Mouse (Mus musculus) left cerebral cortex, postnatal 10 days (tissue): ENCODE measurements around the gene Smim26. TPM values are rescaled to one million over a fixed set of nuclear protein-coding genes. Genes with fewer than 3 reads are reported as not detected.
"Not testable (repeated sequence)": the region's sequence is repeated elsewhere in the genome, so short reads cannot be mapped to it uniquely, and the experiment has no call there.

Experiments used
- DNase-seq, 2 experiments: peaks; one replicate each; pipeline ENCODE4 v3.0.0; 2021 to 2022; ENCODE audit warnings: low spot score in 2 of 2, mixed read lengths in 1 of 2; ENCODE audit errors: extremely low spot score in 1 of 2
- intact Hi-C: fragments of 180-260 bp; cut with DNase I; formaldehyde crosslinking; loops from one replicate; pipeline ENCODE4 v1.15.1; 2025
- total RNA-seq, 2 experiments: library from RNA; stranded (reverse); gene quantifications; 2 replicates each; pipeline ENCODE4 v1.2.3; 2021

Smim26 gene
- 10 to 100 TPM; 41.9 to 51.2 TPM for total RNA-seq

DNA sequence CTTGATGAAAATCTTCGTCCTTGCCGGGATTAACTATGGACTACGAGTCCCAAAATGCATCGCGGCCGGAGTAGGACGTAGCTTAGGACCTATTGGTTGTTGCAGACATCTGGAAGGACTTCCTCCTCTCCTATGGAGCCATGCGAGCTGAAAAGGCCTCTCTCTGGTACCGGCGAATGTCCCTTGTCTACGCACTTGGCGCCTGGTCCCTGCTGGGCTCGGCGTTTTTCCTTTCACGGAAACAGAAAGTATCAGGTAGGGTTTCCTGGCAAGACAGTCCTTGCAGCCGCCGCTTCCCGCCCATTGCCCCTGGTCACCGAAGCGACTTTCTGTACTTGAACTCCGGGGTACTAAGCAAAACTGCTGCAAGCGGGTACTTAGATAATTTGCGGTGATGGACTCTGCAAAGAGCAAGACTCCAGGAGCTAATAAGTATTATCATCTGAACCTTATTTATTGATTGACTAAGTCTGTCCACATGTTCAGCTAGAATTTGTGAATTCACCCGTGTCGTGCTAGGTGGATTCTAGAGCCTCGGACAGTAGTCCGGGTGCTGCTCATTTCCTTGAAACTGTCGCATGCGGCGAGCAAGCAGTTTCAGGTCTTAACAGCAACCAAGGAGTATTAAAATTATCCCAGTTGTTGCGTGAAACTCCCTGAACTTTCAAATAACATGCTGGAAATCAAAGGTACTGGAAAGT, at the start of gene Smim26:
Gene Smim26 (plus strand): TSS at position 104 of the 701 bp plus-strand sequence.
- peak; percentile 80 to 83 for DNase-seq
- intact Hi-C loops: no loop called here

DNA sequence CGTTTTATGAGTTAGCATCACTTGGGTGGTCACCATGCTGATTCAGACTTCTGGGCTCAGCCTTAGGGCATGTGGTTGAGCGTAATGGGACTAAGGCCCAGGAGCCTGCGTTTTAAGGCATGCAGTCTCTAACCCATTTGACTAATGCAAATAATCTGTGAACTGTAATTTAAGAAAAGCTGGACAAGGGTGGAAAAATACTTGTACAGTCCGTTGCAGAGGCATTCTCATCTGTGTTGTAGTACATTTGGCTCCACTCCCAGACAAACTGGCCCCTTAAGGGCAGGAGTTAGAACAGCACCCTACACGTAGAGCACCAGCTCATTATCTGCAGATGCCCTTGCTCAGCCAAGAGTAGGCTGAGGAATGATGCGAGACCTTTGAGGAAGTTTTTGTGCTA, 49.2 kb upstream of the Smim26 start:
- intact Hi-C loops: no loop called here

DNA sequence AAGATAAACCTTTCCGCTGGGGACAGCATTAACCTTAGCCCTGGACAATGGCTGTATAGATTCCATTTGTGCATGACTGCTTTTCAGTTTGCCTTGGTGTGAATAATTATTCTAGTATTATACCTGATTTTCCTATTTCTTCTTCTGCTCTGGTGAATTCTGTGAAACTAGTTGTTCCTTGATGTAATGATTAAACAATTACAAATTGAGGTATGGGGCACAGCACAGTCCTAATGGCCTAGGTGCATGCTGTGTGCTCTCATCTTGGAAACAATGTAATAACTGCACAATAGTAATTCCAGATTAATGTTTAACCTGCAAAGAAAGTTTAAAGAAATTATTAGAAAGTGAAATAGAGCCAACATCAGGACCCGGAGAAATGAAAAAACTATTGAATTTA, 48.8 kb upstream of the Smim26 start:
- no peak for DNase-seq
- intact Hi-C loops: no loop called here

More for the DNA sequence above, 49.2 kb upstream of the Smim26 start:
- no peak for DNase-seq

DNA sequence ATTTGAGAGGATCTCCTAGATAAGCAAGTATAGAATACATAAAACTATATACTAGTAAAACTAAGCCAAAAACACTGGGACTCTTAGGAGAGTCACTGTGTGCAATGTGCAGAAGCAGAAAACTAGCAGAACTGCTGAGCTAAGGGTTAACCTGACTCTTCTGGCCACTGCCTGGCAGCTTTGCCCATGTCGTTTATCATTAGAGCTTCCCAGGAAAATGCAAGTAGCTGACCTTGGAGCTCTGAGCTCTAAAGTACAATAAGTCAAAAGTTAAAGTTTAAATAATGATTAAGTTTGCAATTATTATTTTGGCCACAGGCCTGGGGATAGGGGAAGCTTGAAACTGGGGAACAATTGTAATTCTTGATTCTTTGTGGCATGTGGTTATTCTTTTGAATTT, 48.4 kb upstream of the Smim26 start:
- no peak for DNase-seq
- intact Hi-C loops: no loop called here

DNA sequence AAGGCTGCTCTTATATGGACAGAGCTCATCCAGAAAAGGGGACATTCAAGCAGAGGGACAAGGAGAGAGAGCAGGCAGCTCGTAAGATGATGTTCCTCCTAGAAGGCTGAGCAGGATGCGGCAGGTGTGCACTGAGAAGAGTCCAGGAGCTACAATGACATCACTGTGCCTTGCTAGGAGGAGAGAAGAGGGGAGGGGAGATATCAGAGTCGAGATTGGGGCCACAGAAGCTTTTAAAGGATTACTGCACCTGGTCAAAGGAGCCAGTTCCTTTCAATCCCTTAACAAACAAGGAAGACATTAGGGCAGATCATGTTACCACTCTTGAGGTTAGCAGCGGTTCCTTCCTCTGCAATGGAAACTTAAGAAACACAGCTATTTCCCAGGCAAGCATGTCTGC, 46.3 kb upstream of the Smim26 start:
- DNase-seq: no peak
- intact Hi-C loops: no loop called here

DNA sequence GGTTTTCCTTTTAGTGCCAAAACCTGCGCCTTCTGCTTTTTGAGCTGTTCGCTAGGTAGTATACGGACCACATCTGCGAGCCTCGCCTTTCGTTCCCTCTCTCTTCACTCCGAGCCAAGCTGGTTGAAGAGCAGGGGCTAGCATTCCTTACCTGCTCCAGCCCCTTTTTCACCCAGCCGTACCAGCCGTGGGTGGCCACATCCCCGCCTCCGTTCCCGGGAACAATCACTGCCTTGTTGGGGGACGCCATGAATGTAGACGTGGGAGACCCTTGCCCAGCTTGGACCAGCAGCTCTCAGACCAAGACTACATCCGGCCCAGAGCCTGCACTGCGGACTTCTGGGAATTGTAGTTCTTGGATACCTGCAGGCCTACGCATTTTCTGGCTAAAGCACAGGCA, 43.3 kb upstream of the Smim26 start, which contains the start of gene Rbbp9:
Gene Rbbp9 (minus strand): TSS at position 341 of the 400 bp plus-strand sequence.
- DNase-seq: peak; percentile 66 to 77
- intact Hi-C loops: no loop called here

DNA sequence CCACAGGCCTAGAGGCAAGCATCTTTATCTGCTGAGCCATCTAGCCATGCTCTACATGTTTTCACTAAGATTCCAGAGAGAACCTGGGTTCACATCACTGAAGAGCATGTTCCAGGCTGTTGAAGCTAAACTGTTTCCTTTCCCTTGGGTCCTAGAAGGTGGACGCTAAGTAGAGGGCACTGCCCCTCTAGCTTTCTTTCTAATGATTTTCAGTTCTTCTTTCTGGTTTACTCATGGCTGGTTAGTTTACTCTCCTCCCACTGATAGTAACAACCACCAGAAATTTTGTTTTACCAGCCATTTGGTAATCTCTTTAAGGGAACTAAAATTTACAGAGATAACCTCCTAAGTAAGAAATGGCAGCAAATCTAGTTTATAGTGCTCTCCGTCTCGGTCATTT, 39.9 kb upstream of the Smim26 start:
- intact Hi-C loops: no loop called here
- no peak for DNase-seq

DNA sequence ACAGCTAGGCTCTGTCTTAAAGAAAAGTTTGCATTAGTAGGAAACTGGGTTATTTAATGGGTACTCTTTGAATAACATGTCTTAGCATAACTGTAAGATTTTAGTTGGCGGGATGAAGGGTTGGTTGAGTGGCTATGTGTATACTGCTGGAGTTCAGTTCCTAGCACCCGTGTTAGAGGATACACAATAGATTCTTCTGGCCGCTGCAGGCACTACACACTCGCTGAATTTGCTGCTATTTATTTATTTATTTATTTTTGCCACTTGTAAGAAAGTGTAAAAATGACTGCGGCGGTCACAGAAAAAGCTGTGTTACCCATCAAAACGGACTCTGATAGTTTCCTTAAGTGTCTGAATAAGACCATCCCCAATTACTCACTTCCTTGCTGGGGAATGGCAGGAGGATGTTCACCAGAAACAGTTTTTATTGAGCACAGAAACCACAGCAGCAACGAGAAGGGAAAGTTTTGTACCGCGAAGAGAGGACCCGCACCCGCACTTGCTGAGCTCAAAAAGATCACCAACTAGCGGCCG, 38.5 kb upstream of the Smim26 start:
- intact Hi-C loops: no loop called here
- DNase-seq: no peak

DNA sequence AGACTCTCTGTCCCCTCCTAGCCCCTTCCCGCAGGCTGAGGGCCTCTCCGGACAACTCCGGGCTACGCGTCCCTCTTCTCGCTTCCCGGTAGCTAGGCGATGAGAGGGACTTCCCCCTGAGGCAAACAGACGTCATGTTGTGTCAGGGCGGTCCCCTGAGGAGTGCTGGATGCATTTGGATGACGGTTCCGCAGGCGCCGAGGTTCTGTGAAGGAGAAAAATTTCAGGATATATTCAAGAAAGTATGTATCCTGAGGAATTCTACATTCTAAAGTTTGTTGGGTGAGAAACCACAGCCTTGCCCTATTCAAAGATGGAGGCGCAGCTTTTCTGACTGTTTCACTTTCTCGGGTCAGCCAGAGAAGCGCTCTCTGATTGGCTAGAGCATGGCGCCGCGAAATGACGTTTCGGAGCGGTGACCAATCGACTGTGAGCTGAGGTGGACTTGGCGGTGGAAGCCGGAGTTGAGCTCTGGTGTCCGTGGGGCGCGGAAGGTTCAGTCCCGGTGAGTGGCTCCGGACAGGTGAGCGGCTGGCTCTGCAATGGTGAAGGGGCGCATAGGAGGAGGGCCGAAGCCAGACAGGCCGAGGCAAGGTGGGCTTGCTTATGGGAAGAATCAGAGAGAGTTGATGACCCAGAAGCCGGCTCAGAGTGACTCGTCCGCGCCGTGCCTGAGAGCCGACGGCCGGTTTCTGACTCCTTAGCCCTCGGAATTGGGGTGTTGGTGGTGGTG, 37.9 kb upstream of the Smim26 start, which contains the start of gene Sec23b:
Gene Sec23b (plus strand): TSS at position 410 of the 733 bp plus-strand sequence.
- intact Hi-C loops: no loop called here

DNA sequence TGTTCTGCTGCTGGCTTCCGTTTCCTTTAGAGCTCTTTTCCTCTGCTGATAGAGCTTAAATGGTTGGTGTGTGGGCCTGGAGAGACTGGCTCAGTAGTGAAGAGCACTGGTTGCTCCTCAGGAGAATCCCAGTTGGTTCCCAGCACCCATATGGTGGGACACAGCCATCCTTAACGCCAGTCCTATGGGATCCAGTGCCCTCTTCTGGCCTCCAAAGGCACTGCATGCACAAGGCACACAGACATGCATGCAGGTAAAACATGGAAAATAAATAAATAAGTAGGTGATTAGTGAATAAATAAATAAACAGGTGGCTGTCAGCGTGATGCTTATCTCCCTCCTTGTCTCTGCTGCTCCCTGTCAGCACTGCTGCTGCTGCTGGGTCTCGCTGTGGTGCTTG, 5.1 kb upstream of the Smim26 start:
- DNase-seq: no peak
- intact Hi-C loops: no loop called here

More for the DNA sequence above, 37.9 kb upstream of the Smim26 start, which contains the start of gene Sec23b:
- peak; percentile 96 to 98 for DNase-seq

DNA sequence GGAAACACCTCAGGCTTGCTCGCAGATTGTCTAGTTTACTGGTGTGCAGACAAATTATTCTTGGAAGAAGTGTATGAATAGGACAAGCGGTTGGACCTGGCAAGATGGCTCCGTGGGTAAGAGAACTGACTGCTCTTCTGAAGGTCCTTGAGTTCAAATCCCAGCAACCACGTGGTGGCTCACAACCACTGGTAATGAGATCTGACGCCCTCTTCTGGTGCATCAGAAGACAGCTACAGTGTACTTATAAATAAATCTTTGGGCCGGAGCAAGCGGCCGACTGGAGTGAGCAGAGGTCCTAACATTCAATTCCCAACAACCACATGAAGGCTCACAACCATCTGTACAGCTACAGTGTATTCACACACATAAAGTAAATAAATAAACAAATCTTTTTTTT, 818 bp upstream of the Smim26 start:
- intact Hi-C loops, DNase-seq: not testable (repeated sequence)

DNA sequence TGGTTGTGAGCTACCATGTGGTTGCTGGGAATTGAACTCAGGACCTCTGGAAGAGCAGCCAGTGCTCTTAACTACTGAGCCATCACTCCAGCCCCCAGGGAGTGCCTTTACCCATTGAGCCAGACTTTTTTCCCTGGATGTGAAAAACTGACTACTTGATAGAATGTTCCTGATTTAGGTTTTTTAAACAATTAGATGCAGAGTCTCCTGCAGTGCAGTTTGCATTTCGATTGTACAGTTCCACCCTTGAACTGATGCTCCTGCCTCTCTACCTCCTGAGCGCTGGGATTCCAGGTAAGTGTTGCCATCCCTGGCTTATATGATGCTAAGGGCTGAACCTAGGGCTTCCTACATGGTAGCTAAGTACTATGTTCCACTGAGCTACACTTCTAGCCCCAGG, 4.2 kb downstream of the Smim26 start:
- intact Hi-C loops: no loop called here
- no peak for DNase-seq

DNA sequence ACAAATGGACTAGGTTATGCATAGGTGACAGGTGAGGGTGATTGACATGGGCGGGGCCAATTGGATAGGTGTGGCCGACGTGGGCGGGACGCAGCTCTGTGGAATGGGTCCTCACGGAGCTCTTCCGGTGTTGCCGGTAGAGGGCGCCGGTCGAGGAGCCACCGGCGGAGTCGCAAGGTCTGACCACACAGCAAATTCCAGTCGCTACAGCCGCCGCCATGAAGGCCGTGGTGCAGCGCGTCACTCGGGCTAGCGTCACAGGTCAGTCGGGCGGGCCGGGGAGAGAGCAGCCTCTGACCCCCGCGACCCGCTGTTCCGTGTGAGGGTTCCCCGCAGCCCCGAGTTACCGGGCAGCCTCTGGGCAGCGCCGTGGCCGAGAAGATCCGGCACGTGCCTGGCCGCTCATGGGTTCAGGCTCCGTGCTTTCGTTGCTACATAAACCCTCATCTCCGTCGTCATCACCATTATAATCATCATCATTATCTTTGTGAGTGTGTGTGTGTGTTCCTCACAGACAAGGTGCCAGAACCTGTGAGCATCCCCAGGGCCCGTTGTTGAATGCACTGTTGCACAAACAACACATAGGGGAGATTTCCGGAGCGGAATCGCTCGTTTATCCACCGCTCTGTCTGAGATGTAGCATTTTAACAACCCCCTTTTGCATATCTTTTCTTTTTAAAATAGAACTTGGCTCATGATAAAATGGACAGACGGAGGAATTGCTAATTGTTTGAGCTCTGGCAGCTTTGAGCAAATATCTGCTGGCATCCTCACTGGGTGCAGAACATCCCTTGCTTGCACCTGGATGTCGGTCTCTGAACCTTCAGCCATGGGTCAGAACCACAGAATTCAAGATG, 6.2 kb downstream of the Smim26 start, which contains the start of gene Dtd1:
Gene Dtd1 (plus strand): TSS at position 67 of the 857 bp plus-strand sequence.
- intact Hi-C loops: no loop called here

DNA sequence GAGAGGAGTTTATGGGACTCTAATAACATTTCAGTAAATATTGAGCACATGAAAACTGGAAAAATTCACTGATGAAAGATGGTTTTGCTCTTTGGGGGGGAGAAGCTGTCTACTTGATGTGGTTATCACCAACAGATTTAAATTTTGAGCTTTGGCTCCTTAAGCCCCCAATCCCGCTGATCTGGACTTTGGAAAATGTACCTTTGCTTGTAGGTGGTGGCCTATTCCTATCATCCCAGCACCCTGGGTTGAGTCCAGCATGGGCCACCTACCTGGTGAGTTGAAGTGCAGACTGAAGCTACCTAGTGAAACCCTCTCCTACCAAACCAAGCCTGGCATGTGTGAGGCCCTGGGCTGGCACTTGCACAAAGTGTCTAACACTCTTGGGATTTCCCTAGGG, 7.7 kb downstream of the Smim26 start:
- intact Hi-C loops: no loop called here
- no peak for DNase-seq

More for the DNA sequence above, 6.2 kb downstream of the Smim26 start, which contains the start of gene Dtd1:
- peak; percentile 83 to 92 for DNase-seq

DNA sequence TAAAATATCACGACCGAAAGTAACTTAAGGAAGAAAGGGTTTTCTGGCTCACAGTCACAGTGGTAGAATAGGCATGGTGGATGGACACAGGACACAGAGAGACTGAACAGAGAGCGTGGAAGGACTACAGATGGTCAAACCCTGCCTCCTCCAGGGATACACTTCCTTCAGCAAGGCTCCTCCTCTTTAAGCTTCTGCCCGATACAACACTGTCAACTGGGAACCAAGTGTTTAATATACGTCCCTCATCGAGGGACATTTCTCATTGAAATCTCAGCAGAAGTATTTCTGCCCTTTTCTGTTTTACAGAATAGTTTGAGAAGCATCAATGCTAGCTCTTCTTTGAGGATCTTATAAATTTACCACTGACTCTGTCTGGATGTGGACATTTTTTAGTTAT, 20.1 kb downstream of the Smim26 start:
- no peak for DNase-seq
- intact Hi-C loops: no loop called here

DNA sequence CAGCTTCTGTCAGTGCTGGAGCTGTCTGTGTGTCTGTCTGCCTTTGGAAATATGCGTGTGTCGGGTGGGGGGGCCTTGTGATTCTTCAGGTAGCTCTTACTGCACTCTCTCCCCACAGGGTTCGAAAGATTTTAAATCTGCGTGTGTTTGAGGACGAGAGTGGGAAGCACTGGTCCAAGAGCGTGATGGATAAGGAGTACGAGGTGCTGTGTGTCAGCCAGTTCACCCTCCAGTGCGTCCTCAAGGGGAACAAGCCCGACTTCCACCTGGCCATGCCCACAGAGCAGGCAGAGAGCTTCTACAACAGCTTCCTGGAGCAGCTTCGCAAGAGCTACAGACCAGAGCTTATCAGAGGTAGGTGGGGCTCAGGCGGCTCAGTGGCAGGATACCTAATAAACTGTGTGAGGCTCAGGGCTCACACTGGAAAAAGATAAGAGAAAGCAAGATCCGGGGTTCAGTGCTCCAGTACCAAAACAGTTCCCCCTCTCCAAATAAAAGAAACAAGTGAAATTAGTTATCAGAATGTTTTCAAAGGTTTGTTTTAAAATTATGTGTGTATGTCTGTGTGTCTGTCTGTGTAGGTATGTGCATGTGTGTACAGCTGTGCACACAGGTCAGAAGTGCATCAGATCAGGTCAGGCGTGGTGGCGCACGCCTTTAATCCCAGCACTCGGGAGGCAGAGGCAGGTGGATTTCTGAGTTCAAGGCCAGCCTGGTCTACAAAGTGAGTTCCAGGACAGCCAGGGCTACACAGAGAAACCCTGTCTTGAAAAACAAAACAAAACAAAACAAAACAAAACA, 23.4 kb downstream of the Smim26 start:
- intact Hi-C loops: no loop called here

DNA sequence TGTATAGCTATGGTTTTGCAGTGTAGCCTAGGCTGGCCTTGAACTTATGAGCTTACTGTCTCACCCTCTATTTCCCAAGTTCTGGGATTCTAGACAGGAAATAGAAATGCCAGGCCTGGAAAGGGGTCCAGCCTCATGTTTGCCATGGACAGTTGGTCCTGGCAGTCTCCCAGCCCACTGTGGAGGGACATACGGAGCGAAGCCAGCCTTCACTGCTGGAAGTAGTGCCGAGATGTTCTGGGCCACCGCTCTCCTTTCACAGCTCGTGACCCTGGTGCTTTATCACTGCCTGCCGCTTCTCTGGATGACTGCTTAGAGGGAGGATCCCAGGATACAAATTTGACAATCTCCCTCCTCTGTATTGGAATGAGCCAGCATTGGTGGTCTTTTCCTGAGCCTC, 27.6 kb downstream of the Smim26 start:
- intact Hi-C loops: no loop called here
- DNase-seq: no peak

More for the DNA sequence above, 23.4 kb downstream of the Smim26 start:
- no peak for DNase-seq

DNA sequence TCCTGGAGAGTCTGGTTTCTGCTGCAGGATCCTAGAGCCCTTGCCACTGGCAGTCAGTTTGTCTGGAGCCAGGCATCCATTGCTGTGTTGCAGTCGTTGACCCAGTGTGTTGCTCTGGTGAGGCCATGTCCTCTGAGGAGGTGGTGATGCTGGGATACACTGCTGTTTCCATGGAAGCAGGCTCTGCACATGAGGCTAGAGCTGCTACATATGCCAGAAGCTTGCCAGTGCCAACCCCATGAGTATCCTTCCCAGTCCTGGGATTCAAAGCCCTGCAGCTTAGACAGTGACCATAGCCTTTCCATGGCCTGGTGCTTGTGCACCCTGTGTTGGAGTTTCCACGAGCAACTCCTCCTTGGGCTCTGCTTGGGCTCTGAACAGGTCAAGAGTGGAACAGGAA, 39.7 kb downstream of the Smim26 start:
- intact Hi-C loops: loop anchor here (10.0 kb wide), 1 partner anchor 251 kb away; no protein-coding TSS in a partner anchor
- no peak for DNase-seq
